Mouse (Mus musculus): Measurements from ENCODE around the gene Rabgap1l. TPM values are rescaled to one million over a fixed set of nuclear protein-coding genes. Genes with fewer than 3 reads are reported as not detected.

The Rabgap1l gene
- polyA plus RNA-seq, 1 experiment from 2014 or later, result 18.7 TPM

GRCm38 (mm10) chr1:160496906-160497577 is 296.0 kb downstream of the Rabgap1l start:
- H3K9me3 ChIP-seq, result no peaks in the 10 kb centered on the region
- H3K4me3 ChIP-seq, result no peak overlapping the region
- H3K4me2 ChIP-seq (replicated peaks), result no peak overlapping the region
- no peaks in the 10 kb centered on the region for H3K4me1 ChIP-seq
- no peaks in the 10 kb centered on the region for H3K27me3 ChIP-seq
- 45% methylated on average over 3 of the region's 3 CpGs for WGBS
- no peaks in the 10 kb centered on the region for H3K36me3 ChIP-seq
- no peak overlapping the region for H3K9ac ChIP-seq
- H3K27ac ChIP-seq, result no peak overlapping the region
- no peak for ATAC-seq (ENCODE audit: low FRiP score, low read depth)

GRCm38 (mm10) chr1:160485731-160486130 is 307.3 kb downstream of the Rabgap1l start:
- H3K9me3 ChIP-seq, result no peaks in the 10 kb centered on the region
- no peak overlapping the region for H3K4me2 ChIP-seq (replicated peaks)
- ATAC-seq (ENCODE audit: low FRiP score, low read depth), result no peak
- H3K27me3 ChIP-seq, result no peaks in the 10 kb centered on the region
- no peak overlapping the region for H3K4me3 ChIP-seq
- no peak overlapping the region for H3K9ac ChIP-seq
- WGBS, result 80% methylated on average over 3 of the region's 3 CpGs
- no peak overlapping the region for H3K27ac ChIP-seq
- H3K4me1 ChIP-seq, result no peaks in the 10 kb centered on the region
- H3K36me3 ChIP-seq, result no peaks in the 10 kb centered on the region

GRCm38 (mm10) chr1:160485028-160485427 is 308.0 kb downstream of the Rabgap1l start:
- 87% methylated on average over 7 of the region's 7 CpGs for WGBS
- no peaks in the 10 kb centered on the region for H3K36me3 ChIP-seq
- no peak overlapping the region for H3K27ac ChIP-seq
- no peaks in the 10 kb centered on the region for H3K27me3 ChIP-seq
- no peaks in the 10 kb centered on the region for H3K4me1 ChIP-seq
- H3K9me3 ChIP-seq, result no peaks in the 10 kb centered on the region
- no peak overlapping the region for H3K9ac ChIP-seq
- ATAC-seq (ENCODE audit: low FRiP score, low read depth), result no peak
- no peak overlapping the region for H3K4me2 ChIP-seq (replicated peaks)
- H3K4me3 ChIP-seq, result no peak overlapping the region

GRCm38 (mm10) chr1:160481643-160482042 is 311.4 kb downstream of the Rabgap1l start:
- H3K36me3 ChIP-seq, result no peaks in the 10 kb centered on the region
- no peak overlapping the region for H3K27ac ChIP-seq
- H3K4me1 ChIP-seq, result no peaks in the 10 kb centered on the region
- no peak for ATAC-seq (ENCODE audit: low FRiP score, low read depth)
- WGBS, result 87% methylated on average over 2 of the region's 2 CpGs
- H3K9ac ChIP-seq, result no peak overlapping the region
- no peak overlapping the region for H3K4me2 ChIP-seq (replicated peaks)
- H3K9me3 ChIP-seq, result no peaks in the 10 kb centered on the region
- H3K4me3 ChIP-seq, result no peak overlapping the region
- no peaks in the 10 kb centered on the region for H3K27me3 ChIP-seq

GRCm38 (mm10) chr1:160467443-160467842 is 325.6 kb downstream of the Rabgap1l start:
- H3K27ac ChIP-seq, result no peak overlapping the region
- no peaks in the 10 kb centered on the region for H3K27me3 ChIP-seq
- no peak overlapping the region for H3K9ac ChIP-seq
- H3K4me2 ChIP-seq (replicated peaks), result no peak overlapping the region
- no peaks in the 10 kb centered on the region for H3K36me3 ChIP-seq
- no peak overlapping the region for H3K4me3 ChIP-seq
- ATAC-seq (ENCODE audit: low FRiP score, low read depth), result no peak
- no peaks in the 10 kb centered on the region for H3K9me3 ChIP-seq
- no peaks in the 10 kb centered on the region for H3K4me1 ChIP-seq

- no peak overlapping the region for H3K9ac ChIP-seq
- H3K4me3 ChIP-seq, result no peak overlapping the region
- no peaks in the 10 kb centered on the region for H3K9me3 ChIP-seq
- no peak for ATAC-seq (ENCODE audit: low FRiP score, low read depth)
- H3K4me1 ChIP-seq, result no peaks in the 10 kb centered on the region
- H3K27ac ChIP-seq, result no peak overlapping the region
- H3K27me3 ChIP-seq, result no peaks in the 10 kb centered on the region
- H3K36me3 ChIP-seq, result no peaks in the 10 kb centered on the region
- H3K4me2 ChIP-seq (replicated peaks), result no peak overlapping the region
Observed at GRCm38 (mm10) chr1:160465186-160465585, 327.8 kb downstream of the Rabgap1l start.

GRCm38 (mm10) chr1:160464148-160464547 is 328.9 kb downstream of the Rabgap1l start:
- Histone ChIP-seq H3K27ac (no peak overlapping the region), H3K4me1 (no peaks in the 10 kb centered on the region), H3K27me3 (no peaks in the 10 kb centered on the region), H3K4me3 (no peak overlapping the region), H3K4me2 (replicated peaks) (no peak overlapping the region), H3K36me3 (no peaks in the 10 kb centered on the region), H3K9me3 (no peaks in the 10 kb centered on the region), H3K9ac (no peak overlapping the region)
- ATAC-seq (ENCODE audit: low FRiP score, low read depth), result no peak

GRCm38 (mm10) chr1:160460346-160460745 is 332.7 kb downstream of the Rabgap1l start:
- Histone ChIP-seq H3K4me3 (no peak overlapping the region), H3K9me3 (no peaks in the 10 kb centered on the region), H3K36me3 (no peaks in the 10 kb centered on the region), H3K27ac (no peak overlapping the region), H3K9ac (no peak overlapping the region), H3K4me2 (replicated peaks) (no peak overlapping the region), H3K27me3 (no peaks in the 10 kb centered on the region), H3K4me1 (no peaks in the 10 kb centered on the region)
- ATAC-seq (ENCODE audit: low FRiP score, low read depth), result no peak
- WGBS, result 84% methylated on average over 1 of the region's 1 CpGs

- Histone ChIP-seq H3K4me3 (no peak overlapping the region), H3K27ac (no peak overlapping the region), H3K9me3 (no peaks in the 10 kb centered on the region), H3K9ac (no peak overlapping the region), H3K4me2 (replicated peaks) (no peak overlapping the region), H3K36me3 (no peaks in the 10 kb centered on the region), H3K27me3 (no peaks in the 10 kb centered on the region), H3K4me1 (no peaks in the 10 kb centered on the region)
- 69% methylated on average over 2 of the region's 2 CpGs for WGBS
- ATAC-seq (ENCODE audit: low FRiP score, low read depth), result no peak
Observed at GRCm38 (mm10) chr1:160451663-160452062, 341.3 kb downstream of the Rabgap1l start.

- H3K9me3 ChIP-seq, result no peaks in the 10 kb centered on the region
- no peak overlapping the region for H3K4me3 ChIP-seq
- no peaks in the 10 kb centered on the region for H3K4me1 ChIP-seq
- H3K4me2 ChIP-seq (replicated peaks), result no peak overlapping the region
- WGBS, result 55% methylated on average over 2 of the region's 2 CpGs
- no peak overlapping the region for H3K27ac ChIP-seq
- H3K9ac ChIP-seq, result no peak overlapping the region
- no peak for ATAC-seq (ENCODE audit: low FRiP score, low read depth)
- no peaks in the 10 kb centered on the region for H3K27me3 ChIP-seq
- no peaks in the 10 kb centered on the region for H3K36me3 ChIP-seq
Observed at GRCm38 (mm10) chr1:160448681-160449080, 344.3 kb downstream of the Rabgap1l start.

GRCm38 (mm10) chr1:160446823-160447222 is 346.2 kb downstream of the Rabgap1l start:
- Histone ChIP-seq H3K4me3 (no peak overlapping the region), H3K36me3 (no peaks in the 10 kb centered on the region), H3K27ac (no peak overlapping the region), H3K9me3 (no peaks in the 10 kb centered on the region), H3K4me2 (replicated peaks) (no peak overlapping the region), H3K9ac (no peak overlapping the region), H3K27me3 (no peaks in the 10 kb centered on the region), H3K4me1 (no peaks in the 10 kb centered on the region)
- ATAC-seq (ENCODE audit: low FRiP score, low read depth), result no peak
- 73% methylated on average over 1 of the region's 1 CpGs for WGBS

GRCm38 (mm10) chr1:160443506-160443905 is 349.5 kb downstream of the Rabgap1l start:
- H3K27ac ChIP-seq, result no peak overlapping the region
- H3K9ac ChIP-seq, result no peak overlapping the region
- no peaks in the 10 kb centered on the region for H3K27me3 ChIP-seq
- H3K36me3 ChIP-seq, result no peaks in the 10 kb centered on the region
- no peaks in the 10 kb centered on the region for H3K9me3 ChIP-seq
- H3K4me2 ChIP-seq (replicated peaks), result no peak overlapping the region
- no peaks in the 10 kb centered on the region for H3K4me1 ChIP-seq
- WGBS, result 76% methylated on average over 1 of the region's 1 CpGs
- H3K4me3 ChIP-seq, result no peak overlapping the region
- no peak for ATAC-seq (ENCODE audit: low FRiP score, low read depth)

- Histone ChIP-seq H3K9me3 (no peaks in the 10 kb centered on the region), H3K27me3 (no peaks in the 10 kb centered on the region), H3K4me1 (no peaks in the 10 kb centered on the region), H3K4me3 (no peak overlapping the region), H3K36me3 (no peaks in the 10 kb centered on the region), H3K4me2 (replicated peaks) (no peak overlapping the region), H3K9ac (no peak overlapping the region), H3K27ac (no peak overlapping the region)
- 65% methylated on average over 2 of the region's 2 CpGs for whole genome bisulfite sequencing
- no peak for ATAC-seq (ENCODE audit: low FRiP score, low read depth)
Observed at GRCm38 (mm10) chr1:160441679-160442078, 351.3 kb downstream of the Rabgap1l start.
